Mouse (Mus musculus) hindbrain, embryonic 11.5 days (tissue): ENCODE measurements at regions not wholly inside any gene's neighbourhood (a gene's known extent, or its start where the extent isn't known, plus 50 kb on each side); places are given as distances from the start of the nearest gene placed in this dataset.
"Not testable (repeated sequence)": the region's sequence is repeated elsewhere in the genome, so short reads cannot be mapped to it uniquely, and the experiment has no call there.

Experiments
- ATAC-seq: fragments of 200-750 bp; cut with Nextera tagmentation; 2 replicates; pipeline ENCODE4 v1.8.0; 2017; ENCODE audit warnings: mild to moderate bottlenecking, moderate TSS enrichment, moderate library complexity; ENCODE audit not compliant: low FRiP score
- DNase-seq: peaks from one replicate; pipeline ENCODE4 v3.0.0-alpha.2; 2015; ENCODE audit warnings: low spot score
- H3K27ac ChIP-seq: fragments of 300-500 bp; sonication (generic); 2 replicates; pipeline ENCODE4 v1.5.1; 2014; ENCODE audit warnings: mild to moderate bottlenecking, low read depth, low read length
- H3K27me3 ChIP-seq: fragments of 300-500 bp; sonication (generic); 2 replicates; pipeline ENCODE4 v1.6.1; 2014; ENCODE audit warnings: mild to moderate bottlenecking, low read length, moderate library complexity, mixed read lengths; ENCODE audit not compliant: control insufficient read depth, insufficient read depth
- H3K36me3 ChIP-seq: fragments of 300-500 bp; sonication (generic); 2 replicates; pipeline ENCODE4 v1.6.1; 2014; ENCODE audit warnings: mild to moderate bottlenecking, low read length, moderate library complexity, mixed read lengths; ENCODE audit not compliant: control insufficient read depth, insufficient read depth
- H3K4me1 ChIP-seq: fragments of 300-500 bp; sonication (generic); replicated peaks from 2 replicates; pipeline ENCODE4 v1.6.1; 2014; ENCODE audit warnings: low read length, mixed read lengths; ENCODE audit not compliant: control insufficient read depth, insufficient read depth
- H3K4me2 ChIP-seq: fragments of 300-500 bp; sonication (generic); replicated peaks from 2 replicates; pipeline ENCODE4 v1.6.1; 2014; ENCODE audit warnings: mild to moderate bottlenecking, low read depth, low read length
- H3K4me3 ChIP-seq: fragments of 300-500 bp; sonication (generic); 2 replicates; pipeline ENCODE4 v1.5.1; 2014; ENCODE audit warnings: low read depth, low read length
- H3K9ac ChIP-seq: fragments of 300-500 bp; sonication (generic); 2 replicates; pipeline ENCODE4 v1.6.1; 2014; ENCODE audit warnings: low read depth, low read length
- H3K9me3 ChIP-seq: fragments of 300-500 bp; sonication (generic); 2 replicates; pipeline ENCODE4 v1.6.1; 2016; ENCODE audit warnings: low read length; ENCODE audit not compliant: control insufficient read depth
- WGBS: fragments of 180-500 bp; shearing (Covaris S2); extraction: QIAGEN DNeasy Blood & Tissue Kit; methylation state at CpG from one replicate; pipeline ENCODE4 v1.1.7; 2014; 5-methylcytosine and 5-hydroxymethylcytosine counted together

- no peak for DNase-seq
- ATAC-seq, result no peak
- Histone ChIP-seq H3K9ac (no peak overlapping the region), H3K9me3 (no peaks in the 10 kb centered on the region), H3K27ac (no peak overlapping the region), H3K4me1 (no peaks in the 10 kb centered on the region), H3K4me2 (no peak overlapping the region), H3K4me3 (no peak overlapping the region), H3K27me3 (no peaks in the 10 kb centered on the region), H3K36me3 (no peaks in the 10 kb centered on the region)
- WGBS, result 86% methylated on average over 5 of the region's 5 CpGs
Measured at GRCm38 (mm10) chr1:64463715-64464290, 68.6 kb upstream of the Creb1 start.

GRCm38 (mm10) chr1:64461616-64462015, 70.8 kb upstream of the Creb1 start:
- not testable (repeated sequence) for H3K4me2 ChIP-seq, H3K9ac ChIP-seq, H3K36me3 ChIP-seq, ATAC-seq, H3K4me3 ChIP-seq, H3K9me3 ChIP-seq, DNase-seq, H3K27ac ChIP-seq, H3K27me3 ChIP-seq, H3K4me1 ChIP-seq
- 92% methylated on average over 6 of the region's 6 CpGs for WGBS

- Histone ChIP-seq H3K4me1 (no peaks in the 10 kb centered on the region), H3K4me3 (no peak overlapping the region), H3K27ac (no peak overlapping the region), H3K27me3 (no peaks in the 10 kb centered on the region), H3K4me2 (no peak overlapping the region), H3K9ac (no peak overlapping the region), H3K36me3 (no peaks in the 10 kb centered on the region), H3K9me3 (no peaks in the 10 kb centered on the region)
- ATAC-seq (no peak), DNase-seq (no peak)
- WGBS, result 85% methylated on average over 5 of the region's 5 CpGs
Measured at GRCm38 (mm10) chr1:64457872-64458271, 74.6 kb upstream of the Creb1 start.

GRCm38 (mm10) chr1:64449141-64449540, 83.3 kb upstream of the Creb1 start:
- Histone ChIP-seq H3K4me1 (no peaks in the 10 kb centered on the region; the same call in 1 of the 2 replicates), H3K9ac (no peak overlapping the region), H3K27me3 (no peaks in the 10 kb centered on the region), H3K27ac (no peak overlapping the region), H3K9me3 (no peaks in the 10 kb centered on the region), H3K4me3 (no peak overlapping the region), H3K36me3 (no peaks in the 10 kb centered on the region), H3K4me2 (no peak overlapping the region)
- 74% methylated on average over 3 of the region's 3 CpGs for WGBS
- ATAC-seq (no peak), DNase-seq (no peak)

- Histone ChIP-seq H3K27me3 (no peaks in the 10 kb centered on the region), H3K4me1 (no peaks in the 10 kb centered on the region; the same call in 1 of the 2 replicates), H3K27ac (no peak overlapping the region), H3K9me3 (no peaks in the 10 kb centered on the region), H3K4me3 (no peak overlapping the region), H3K9ac (no peak overlapping the region), H3K4me2 (no peak overlapping the region), H3K36me3 (no peaks in the 10 kb centered on the region)
- 3% methylated on average over 5 of the region's 5 CpGs for WGBS
- peak; percentile 85 for DNase-seq
- ATAC-seq, result no peak
Measured at GRCm38 (mm10) chr1:64448090-64448489, 84.4 kb upstream of the Creb1 start.

GRCm38 (mm10) chr1:64446492-64446891, 86.0 kb upstream of the Creb1 start:
- H3K4me1 ChIP-seq, result no peaks in the 10 kb centered on the region; the same call in 1 of the 2 replicates
- no peaks in the 10 kb centered on the region for H3K36me3 ChIP-seq
- ATAC-seq, result peak; percentile 51; the same call in 1 of the 2 replicates
- DNase-seq, result peak; percentile 40
- no peak overlapping the region for H3K9ac ChIP-seq
- H3K4me3 ChIP-seq, result no peak overlapping the region
- 37% methylated on average over 4 of the region's 4 CpGs for WGBS
- no peak overlapping the region for H3K27ac ChIP-seq
- no peaks in the 10 kb centered on the region for H3K27me3 ChIP-seq
- no peaks in the 10 kb centered on the region for H3K9me3 ChIP-seq
- no peak overlapping the region for H3K4me2 ChIP-seq

- no peaks in the 10 kb centered on the region for H3K27me3 ChIP-seq
- 3% methylated on average over 13 of the region's 13 CpGs for WGBS
- H3K4me1 ChIP-seq, result no peaks in the 10 kb centered on the region; the same call in 1 of the 2 replicates
- no peak overlapping the region for H3K9ac ChIP-seq
- no peak overlapping the region for H3K4me3 ChIP-seq
- H3K9me3 ChIP-seq, result no peaks in the 10 kb centered on the region
- no peak overlapping the region for H3K4me2 ChIP-seq
- H3K36me3 ChIP-seq, result no peaks in the 10 kb centered on the region
- DNase-seq (peak; percentile 86), ATAC-seq (peak; percentile 88)
- peak overlapping the region; percentile 6; the same call in 1 of the 2 replicates for H3K27ac ChIP-seq
Measured at GRCm38 (mm10) chr1:64445919-64446318, 86.5 kb upstream of the Creb1 start.

- Histone ChIP-seq H3K9ac (no peak overlapping the region), H3K4me2 (no peak overlapping the region), H3K4me1 (no peaks in the 10 kb centered on the region; the same call in 1 of the 2 replicates), H3K27me3 (no peaks in the 10 kb centered on the region), H3K4me3 (no peak overlapping the region), H3K36me3 (no peaks in the 10 kb centered on the region), H3K9me3 (no peaks in the 10 kb centered on the region), H3K27ac (no peak overlapping the region)
- no peak for ATAC-seq
- 92% methylated on average over 6 of the region's 6 CpGs for WGBS
- no peak for DNase-seq
Measured at GRCm38 (mm10) chr1:64443436-64443835, 89.0 kb upstream of the Creb1 start.

GRCm38 (mm10) chr1:64442179-64442874, 90.1 kb upstream of the Creb1 start:
- ATAC-seq (peak; percentile 38; the same call in 1 of the 2 replicates), DNase-seq (peak; percentile 34)
- no peaks in the 10 kb centered on the region; the same call in 1 of the 2 replicates for H3K4me1 ChIP-seq
- H3K36me3 ChIP-seq, result no peaks in the 10 kb centered on the region
- peak overlapping the region; percentile 39; the same call in 1 of the 2 replicates for H3K27ac ChIP-seq
- no peaks in the 10 kb centered on the region for H3K9me3 ChIP-seq
- H3K27me3 ChIP-seq, result no peaks in the 10 kb centered on the region
- no peak overlapping the region for H3K4me2 ChIP-seq
- WGBS, result 69% methylated on average over 9 of the region's 9 CpGs
- no peak overlapping the region for H3K9ac ChIP-seq
- H3K4me3 ChIP-seq, result no peak overlapping the region
